Mouse (Mus musculus) stomach, postnatal 0 days (tissue): ENCODE results near the gene Tgfb1.

ENCODE experiments used
- CTCF ChIP-seq: IDR thresholded peaks from 2 replicates; pipeline ENCODE4 v1.5.1; 2016; ENCODE audit warnings: antibody characterized with exemption, low read depth, mild to moderate bottlenecking, moderate library complexity
- EP300 ChIP-seq: optimal IDR thresholded peaks from 2 replicates; pipeline ENCODE3; 2016; ENCODE audit warnings: antibody characterized with exemption

DNA sequence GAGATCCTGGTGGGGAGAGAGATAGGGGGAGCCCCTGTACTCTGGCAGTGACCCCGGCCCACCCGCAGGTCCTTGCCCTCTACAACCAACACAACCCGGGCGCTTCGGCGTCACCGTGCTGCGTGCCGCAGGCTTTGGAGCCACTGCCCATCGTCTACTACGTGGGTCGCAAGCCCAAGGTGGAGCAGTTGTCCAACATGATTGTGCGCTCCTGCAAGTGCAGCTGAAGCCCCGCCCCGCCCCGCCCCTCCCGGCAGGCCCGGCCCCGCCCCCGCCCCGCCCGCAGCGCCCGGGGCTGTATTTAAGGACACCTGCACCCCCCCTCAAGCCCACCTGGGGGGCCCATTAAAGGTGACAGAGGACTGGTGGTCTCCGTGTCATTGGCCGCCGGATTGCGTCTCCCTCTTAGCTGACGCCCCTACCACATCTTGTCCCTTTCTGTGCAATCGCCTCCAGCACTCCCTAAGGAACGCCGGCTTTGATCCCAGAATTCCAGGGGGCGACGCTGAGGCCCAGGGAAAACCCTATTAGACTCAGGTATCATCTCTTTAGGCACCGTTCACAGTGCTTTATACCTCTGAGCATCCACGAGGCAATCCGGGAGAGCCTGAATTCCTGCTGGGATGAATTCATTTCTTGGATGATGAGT lies 18.0 kb downstream of the Tgfb1 start:
- TF ChIP-seq EP300, result no peak
- no peak for TF ChIP-seq CTCF
